Mouse (Mus musculus): ENCODE measurements around the gene Tex16. TPM values are rescaled to one million over a fixed set of nuclear protein-coding genes. Genes with fewer than 3 reads are reported as not detected.

Tex16 gene
- not detected for total RNA-seq (2022)

GRCm38 (mm10) chrX:112010707-112011106 is at the start of gene Tex16:
TSS of gene Tex16 (plus strand) at chrX:112011007.
- DNase-seq (ENCODE audit: low spot score in 2 of 2): no peak

- no peak for DNase-seq (ENCODE audit: low spot score in 2 of 2)
Observed at GRCm38 (mm10) chrX:111999661-112000060, 11.1 kb upstream of the Tex16 start.

Other genes with a start within 250 kb of the Tex16 start
- gene Gm45194, start 119.6 kb upstream of the Tex16 start, total RNA-seq (2022): under 1 TPM in 2 of 4 experiments, not detected in 2; 0.30 to 0.39 TPM
- gene 4933403O08Rik, start 228.0 kb downstream of the Tex16 start, total RNA-seq (2022): under 1 TPM in 2 of 4 experiments, not detected in 2; 0.33 to 0.37 TPM